Mouse (Mus musculus) MEL (cell line): ENCODE measurements at regions not wholly inside any gene's neighbourhood (a gene's known extent, or its start where the extent isn't known, plus 50 kb on each side); places are given as distances from the start of the nearest gene placed in this dataset.
A peak's percentile ranks its signal among the peaks of the same experiment; 100 is the strongest.

ENCODE experiments used
- DNase-seq: peaks from one replicate; pipeline ENCODE4 v3.0.0; 2011; ENCODE audit warnings: low read depth, low spot score
- H3K27ac ChIP-seq: 2 replicates; pipeline ENCODE4 v1.5.1; 2012; ENCODE audit warnings: low read depth, mild to moderate bottlenecking, control low read depth, low read length, moderate library complexity; ENCODE audit not compliant: control insufficient read depth
- H3K27me3 ChIP-seq, 2 experiments: fragments of 150-350 bp in 1 of 2; sonication (generic) in 1 of 2; 2 replicates each; pipeline ENCODE4 v1.6.1; 2012; ENCODE audit warnings: low read length in 2 of 2, mild to moderate bottlenecking in 2 of 2, improper control_type of control experiment in 1 of 2, moderate library complexity in 1 of 2; ENCODE audit not compliant: insufficient read depth in 2 of 2, control insufficient read depth in 1 of 2
- H3K36me3 ChIP-seq, 2 experiments: 2 replicates each; pipeline ENCODE4 v1.6.1; 2012 to 2014; ENCODE audit warnings: low read length in 2 of 2, improper control_type of control experiment in 1 of 2, inconsistent platforms in 1 of 2, mild to moderate bottlenecking in 1 of 2; ENCODE audit not compliant: insufficient read depth in 2 of 2, control insufficient read depth in 1 of 2
- H3K4me1 ChIP-seq, 2 experiments: fragments of 150-350 bp in 1 of 2; sonication (generic) in 1 of 2; 2 replicates each; pipeline ENCODE4 v1.6.1; 2012; ENCODE audit warnings: low read length in 2 of 2, improper control_type of control experiment in 1 of 2, mild to moderate bottlenecking in 1 of 2; ENCODE audit not compliant: insufficient read depth in 2 of 2, control insufficient read depth in 1 of 2
- H3K4me3 ChIP-seq, 2 experiments: fragments of 150-350 bp in 1 of 2; sonication (generic) in 1 of 2; 2 replicates each; pipeline ENCODE4 v1.5.1; 2012; ENCODE audit warnings: low read depth in 2 of 2, low read length in 2 of 2, mild to moderate bottlenecking in 2 of 2, moderate library complexity in 2 of 2, control low read depth in 1 of 2, improper control_type of control experiment in 1 of 2; ENCODE audit not compliant: control insufficient read depth in 1 of 2, insufficient read depth in 1 of 2
- H3K79me2 ChIP-seq: 2 replicates; pipeline ENCODE4 v1.6.1; 2012; ENCODE audit warnings: mild to moderate bottlenecking, low read length, moderate library complexity; ENCODE audit not compliant: control insufficient read depth, poor library complexity, insufficient read depth
- H3K9ac ChIP-seq: 2 replicates; pipeline ENCODE4 v1.6.1; 2012; ENCODE audit warnings: low read depth, mild to moderate bottlenecking, control low read depth, low read length, moderate library complexity; ENCODE audit not compliant: control insufficient read depth, poor library complexity, severe bottlenecking
- H3K9me3 ChIP-seq: fragments of 150-350 bp; sonication (generic); replicated peaks from 2 replicates; pipeline ENCODE4 v1.6.1; 2012; ENCODE audit warnings: mild to moderate bottlenecking, low read length, improper control_type of control experiment, moderate library complexity; ENCODE audit not compliant: insufficient read depth
- BHLHE40 ChIP-seq: IDR thresholded peaks from 2 replicates; pipeline ENCODE4 v1.6.1; 2012; ENCODE audit warnings: low read depth, mild to moderate bottlenecking, inconsistent platforms, low read length, improper control_type of control experiment, borderline replicate concordance
- CHD1 ChIP-seq: IDR thresholded peaks from 2 replicates; pipeline ENCODE4 v1.6.1; 2012; ENCODE audit warnings: low read depth, mild to moderate bottlenecking, inconsistent platforms, low read length, improper control_type of control experiment
- CHD2 ChIP-seq: IDR thresholded peaks from 2 replicates; pipeline ENCODE4 v1.6.1; 2011; ENCODE audit warnings: low read length, improper control_type of control experiment
- CTCF ChIP-seq, 3 experiments: IDR thresholded peaks in 2 of 3; conservative IDR thresholded peaks in 1 of 3; 2 replicates each; pipeline ENCODE4 v1.5.1; 2011 to 2012; ENCODE audit warnings: low read length in 3 of 3, low read depth in 2 of 3, mild to moderate bottlenecking in 2 of 3, improper control_type of control experiment in 1 of 3, inconsistent platforms in 1 of 3, mixed read lengths in 1 of 3, moderate library complexity in 1 of 3; ENCODE audit not compliant: control insufficient read depth in 1 of 3, insufficient read depth in 1 of 3, poor library complexity in 1 of 3, severe bottlenecking in 1 of 3
- EP300 ChIP-seq, 2 experiments: IDR thresholded peaks; 2 replicates each; pipeline ENCODE4 v1.6.1; 2011; ENCODE audit warnings: improper control_type of control experiment in 2 of 2, low read length in 2 of 2, low read depth in 1 of 2, mild to moderate bottlenecking in 1 of 2
- ETS1 ChIP-seq: IDR thresholded peaks from 2 replicates; pipeline ENCODE4 v1.6.1; 2012; ENCODE audit warnings: low read depth, mild to moderate bottlenecking, inconsistent platforms, low read length, improper control_type of control experiment, moderate library complexity
- GABPA ChIP-seq: IDR thresholded peaks from 2 replicates; pipeline ENCODE4 v1.6.1; 2012; ENCODE audit warnings: low read depth, mild to moderate bottlenecking, inconsistent platforms, low read length, improper control_type of control experiment, moderate library complexity
- GATA1 ChIP-seq: IDR thresholded peaks from 2 replicates; pipeline ENCODE4 v1.6.1; 2011; ENCODE audit warnings: low read depth, low read length, improper control_type of control experiment
- JUND ChIP-seq: IDR thresholded peaks from 2 replicates; pipeline ENCODE4 v1.6.1; 2011; ENCODE audit warnings: low read depth, mild to moderate bottlenecking, improper control_type of control experiment, low read length
- KAT2A ChIP-seq: conservative IDR thresholded peaks from 2 replicates; pipeline ENCODE4 v1.6.1; 2012; ENCODE audit warnings: low read depth, low read length, improper control_type of control experiment, inconsistent platforms
- MAX ChIP-seq: IDR thresholded peaks from 2 replicates; pipeline ENCODE4 v1.6.1; 2011; ENCODE audit warnings: low read length, improper control_type of control experiment
- MAZ ChIP-seq: IDR thresholded peaks from 2 replicates; pipeline ENCODE4 v1.6.1; 2012; ENCODE audit warnings: low read depth, mild to moderate bottlenecking, inconsistent platforms, low read length, improper control_type of control experiment
- MEF2A ChIP-seq: IDR thresholded peaks from 2 replicates; pipeline ENCODE4 v1.6.1; 2014; ENCODE audit warnings: low read depth, mild to moderate bottlenecking, inconsistent platforms, low read length, improper control_type of control experiment; ENCODE audit not compliant: poor library complexity, insufficient replicate concordance, severe bottlenecking; ENCODE audit errors: extremely low read depth
- MYC ChIP-seq: IDR thresholded peaks from 2 replicates; pipeline ENCODE4 v1.6.1; 2011; ENCODE audit warnings: low read depth, mild to moderate bottlenecking, low read length, improper control_type of control experiment, moderate library complexity
- POLR2AphosphoS5 ChIP-seq: IDR thresholded peaks from 2 replicates; pipeline ENCODE4 v1.6.1; 2012; ENCODE audit warnings: low read depth, borderline replicate concordance, mild to moderate bottlenecking, inconsistent platforms, low read length, moderate library complexity, mixed read lengths
- RAD21 ChIP-seq: IDR thresholded peaks from 2 replicates; pipeline ENCODE4 v1.6.1; 2011; ENCODE audit warnings: mild to moderate bottlenecking, low read depth, low read length, improper control_type of control experiment
- RCOR1 ChIP-seq: IDR thresholded peaks from 2 replicates; pipeline ENCODE4 v1.6.1; 2012; ENCODE audit warnings: low read depth, mild to moderate bottlenecking, inconsistent platforms, low read length, improper control_type of control experiment
- SIN3A ChIP-seq: IDR thresholded peaks from 2 replicates; pipeline ENCODE4 v1.6.1; 2012; ENCODE audit warnings: low read length, improper control_type of control experiment, inconsistent platforms
- SMC3 ChIP-seq: IDR thresholded peaks from 2 replicates; pipeline ENCODE4 v1.6.1; 2011; ENCODE audit warnings: low read depth, low read length, improper control_type of control experiment
- TAL1 ChIP-seq: IDR thresholded peaks from 2 replicates; pipeline ENCODE4 v1.6.1; 2012; ENCODE audit warnings: mild to moderate bottlenecking, inconsistent platforms, low read length, moderate library complexity, mixed read lengths
- TBP ChIP-seq: IDR thresholded peaks from 2 replicates; pipeline ENCODE4 v1.8.0; 2011; ENCODE audit warnings: low read depth, low read length, improper control_type of control experiment
- TCF12 ChIP-seq: IDR thresholded peaks from 2 replicates; pipeline ENCODE4 v1.6.1; 2014; ENCODE audit warnings: low read depth, mild to moderate bottlenecking, inconsistent platforms, low read length, improper control_type of control experiment, moderate library complexity
- UBTF ChIP-seq: IDR thresholded peaks from 2 replicates; pipeline ENCODE4 v1.6.1; 2012; ENCODE audit warnings: low read depth, mild to moderate bottlenecking, inconsistent platforms, low read length, improper control_type of control experiment, moderate library complexity, borderline replicate concordance; ENCODE audit not compliant: insufficient read depth
- USF2 ChIP-seq, 2 experiments: IDR thresholded peaks; 2 replicates each; pipeline ENCODE4 v1.6.1; 2011 to 2012; ENCODE audit warnings: improper control_type of control experiment in 2 of 2, low read length in 2 of 2, borderline replicate concordance in 1 of 2, inconsistent platforms in 1 of 2, low read depth in 1 of 2, mild to moderate bottlenecking in 1 of 2; ENCODE audit not compliant: insufficient read depth in 1 of 2
- ZC3H11A ChIP-seq: IDR thresholded peaks from 2 replicates; pipeline ENCODE4 v1.6.1; 2012; ENCODE audit warnings: low read depth, mild to moderate bottlenecking, inconsistent platforms, low read length, improper control_type of control experiment
- ZKSCAN1 ChIP-seq: IDR thresholded peaks from 2 replicates; pipeline ENCODE4 v1.6.1; 2012; ENCODE audit warnings: low read depth, mild to moderate bottlenecking, inconsistent platforms, low read length, improper control_type of control experiment, moderate library complexity

DNA sequence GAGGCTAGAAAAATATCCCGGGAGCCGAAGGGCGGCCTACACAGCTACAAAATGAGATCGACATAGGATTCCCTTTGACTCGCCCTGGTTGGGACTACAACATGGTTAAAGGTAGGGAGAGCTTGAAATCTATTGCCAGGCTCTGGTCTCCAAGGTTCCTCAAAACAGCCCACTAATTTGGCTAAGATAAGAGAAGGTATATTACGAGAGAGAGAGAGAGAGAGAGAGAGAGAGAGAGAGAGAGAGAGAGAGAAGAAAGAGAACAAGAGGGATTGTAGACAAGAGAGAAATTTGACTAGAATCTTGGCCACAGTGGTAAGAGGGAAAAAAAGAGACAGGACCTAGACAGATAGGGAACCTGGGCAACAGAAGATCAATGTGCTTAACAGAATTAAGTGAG, 88.5 kb upstream of the Plcl2 start:
- DNase-seq: peak; percentile 55
- no peak overlapping the region for H3K4me3 ChIP-seq
- peak overlapping the region; percentile 17; the same call in 1 of the 2 replicates for H3K9ac ChIP-seq
- H3K4me1 ChIP-seq: peaks cover 31 to 45% of the 10 kb centered on the region in 2 experiments
- H3K79me2 ChIP-seq: no peaks in the 10 kb centered on the region
- TF ChIP-seq CTCF (IDR thresholded peaks at IDR 0.05 in 2 of 3, conservative IDR thresholded peaks at IDR 0.05 in 1 of 3; ENCODE audit: control insufficient read depth in 1 of 3, insufficient read depth in 1 of 3, low read depth in 2 of 3, low read length in 3 of 3, poor library complexity in 1 of 3, severe bottlenecking in 1 of 3): no peak
- no peak for TF ChIP-seq MYC
- TF ChIP-seq ETS1: peak; percentile 66
- no peak for TF ChIP-seq POLR2AphosphoS5
- no peak for TF ChIP-seq KAT2A
- 0 out of 2 replicates have a peak, but pooled peaks have one; percentile 58 for TF ChIP-seq TCF12
- no peak for TF ChIP-seq BHLHE40
- peak in 1 of 2 experiments; percentile 56; a peak in 3 of 4 replicates for TF ChIP-seq EP300 (IDR thresholded peaks at IDR 0.05; ENCODE audit: low read depth in 1 of 2, low read length in 2 of 2)
- TF ChIP-seq MAX: no peak
- TF ChIP-seq CHD2: no peak
- TF ChIP-seq UBTF: no peak
- TF ChIP-seq RAD21: no peak
- no peak for TF ChIP-seq TAL1
- no peak for TF ChIP-seq ZKSCAN1
- TF ChIP-seq MAZ: no peak
- peak; percentile 57; the same call in 1 of the 2 replicates for TF ChIP-seq RCOR1
- TF ChIP-seq GATA1: peak; percentile 31; the same call in 1 of the 2 replicates
- TF ChIP-seq GABPA: no peak
- TF ChIP-seq ZC3H11A: 0 out of 2 replicates have a peak, but pooled peaks have one; percentile 17
- peak; percentile 98 for TF ChIP-seq JUND
- peaks cover 0 to 47% of the 10 kb centered on the region in 2 experiments; a peak in 2 of 4 replicates for H3K36me3 ChIP-seq
- no peaks in the 10 kb centered on the region for H3K9me3 ChIP-seq
- H3K27me3 ChIP-seq: no peaks in the 10 kb centered on the region
- peak overlapping the region; percentile 53 for H3K27ac ChIP-seq

DNA sequence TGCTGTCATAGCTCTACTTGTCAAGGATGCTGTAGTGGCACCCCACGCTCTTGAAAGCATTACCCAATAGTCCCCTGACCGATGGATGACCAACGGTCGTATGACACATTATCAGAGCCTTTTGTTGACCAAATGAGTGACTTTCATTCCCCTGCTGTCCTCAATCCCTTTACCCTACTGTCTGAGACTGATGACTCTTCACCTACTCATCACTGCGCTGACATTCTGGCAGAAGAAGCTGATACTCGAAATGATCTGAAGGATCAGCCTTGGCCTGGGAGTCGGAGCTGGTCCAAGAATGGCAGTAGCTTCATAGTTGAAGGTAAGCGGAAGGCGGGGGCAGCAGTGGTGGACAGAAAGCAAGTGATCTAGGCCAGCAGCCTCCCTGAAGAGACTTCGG, 87.7 kb upstream of the Plcl2 start:
- Histone ChIP-seq H3K27ac (no peak overlapping the region), H3K4me1 (peaks cover 35 to 45% of the 10 kb centered on the region in 2 experiments), H3K4me3 (no peak overlapping the region), H3K36me3 (peaks cover 0 to 48% of the 10 kb centered on the region in 2 experiments; a peak in 2 of 4 replicates), H3K27me3 (no peaks in the 10 kb centered on the region), H3K79me2 (no peaks in the 10 kb centered on the region), H3K9ac (no peak overlapping the region), H3K9me3 (no peaks in the 10 kb centered on the region)
- no peak for DNase-seq
- no peak for TF ChIP-seq TCF12
- no peak for TF ChIP-seq SMC3
- TF ChIP-seq BHLHE40: no peak
- TF ChIP-seq MYC: no peak
- no peak for TF ChIP-seq USF2 (IDR thresholded peaks at IDR 0.05; ENCODE audit: borderline replicate concordance in 1 of 2, insufficient read depth in 1 of 2, low read depth in 1 of 2, low read length in 2 of 2)
- no peak for TF ChIP-seq CHD1
- no peak for TF ChIP-seq SIN3A
- TF ChIP-seq TBP: no peak
- no peak for TF ChIP-seq MEF2A
- no peak for TF ChIP-seq MAZ
- TF ChIP-seq MAX: no peak
- no peak for TF ChIP-seq CTCF (IDR thresholded peaks at IDR 0.05 in 2 of 3, conservative IDR thresholded peaks at IDR 0.05 in 1 of 3; ENCODE audit: control insufficient read depth in 1 of 3, insufficient read depth in 1 of 3, low read depth in 2 of 3, low read length in 3 of 3, poor library complexity in 1 of 3, severe bottlenecking in 1 of 3)
- no peak for TF ChIP-seq RCOR1
